Mouse (Mus musculus) kidney, adult 2 months (tissue): Measurements from ENCODE around the gene Vps4a.

Source experiments
- CTCF ChIP-seq: fragments of 200-500 bp; conservative IDR thresholded peaks from 2 replicates; pipeline ENCODE4 v1.5.1; 2011; ENCODE audit warnings: low read depth, mild to moderate bottlenecking, control low read depth, low read length, moderate library complexity, mixed read lengths; ENCODE audit not compliant: insufficient read depth, insufficient read length
- POLR2A ChIP-seq: fragments of 200-500 bp; IDR thresholded peaks from one replicate; pipeline ENCODE4 v1.6.1; 2011; ENCODE audit warnings: low read depth, low read length, control low read depth

- no peak for TF ChIP-seq CTCF
- peak; percentile 47 for TF ChIP-seq POLR2A
Measured at GRCm38 (mm10) chr8:107048061-107048941, 17.3 kb downstream of the Vps4a start, which contains the start of gene Pdf.
